Mouse (Mus musculus): ENCODE results near the gene Rprd1b. TPM values are rescaled to one million over a fixed set of nuclear protein-coding genes. Genes with fewer than 3 reads are reported as not detected.

Rprd1b gene
- total RNA-seq, 1 experiment from 2014 or later, result 14.4 TPM

GRCm38 (mm10) chr2:158136205-158136604 is 107.9 kb downstream of the Rprd1b start:
- ATAC-seq (replicated peaks; ENCODE audit: insufficient number of reproducible peaks, low FRiP score, low TSS enrichment, poor library complexity, severe bottlenecking), result no peak

GRCm38 (mm10) chr2:158137771-158138170 is 109.5 kb downstream of the Rprd1b start:
- no peak for ATAC-seq (replicated peaks; ENCODE audit: insufficient number of reproducible peaks, low FRiP score, low TSS enrichment, poor library complexity, severe bottlenecking)

GRCm38 (mm10) chr2:158138778-158139177 is 110.5 kb downstream of the Rprd1b start:
- ATAC-seq (replicated peaks; ENCODE audit: insufficient number of reproducible peaks, low FRiP score, low TSS enrichment, poor library complexity, severe bottlenecking), result no peak

GRCm38 (mm10) chr2:158139628-158140027 is 111.3 kb downstream of the Rprd1b start:
- no peak for ATAC-seq (replicated peaks; ENCODE audit: insufficient number of reproducible peaks, low FRiP score, low TSS enrichment, poor library complexity, severe bottlenecking)

GRCm38 (mm10) chr2:158140664-158141063 is 112.4 kb downstream of the Rprd1b start:
- no peak for ATAC-seq (replicated peaks; ENCODE audit: insufficient number of reproducible peaks, low FRiP score, low TSS enrichment, poor library complexity, severe bottlenecking)

GRCm38 (mm10) chr2:158141271-158141670 is 113.0 kb downstream of the Rprd1b start:
- ATAC-seq (replicated peaks; ENCODE audit: insufficient number of reproducible peaks, low FRiP score, low TSS enrichment, poor library complexity, severe bottlenecking), result no peak

GRCm38 (mm10) chr2:158141690-158142440 is 113.6 kb downstream of the Rprd1b start:
- ATAC-seq (replicated peaks; ENCODE audit: insufficient number of reproducible peaks, low FRiP score, low TSS enrichment, poor library complexity, severe bottlenecking), result no peak

GRCm38 (mm10) chr2:158142981-158143380 is 114.7 kb downstream of the Rprd1b start:
- ATAC-seq (replicated peaks; ENCODE audit: insufficient number of reproducible peaks, low FRiP score, low TSS enrichment, poor library complexity, severe bottlenecking), result no peak

GRCm38 (mm10) chr2:158143816-158144215 is 115.5 kb downstream of the Rprd1b start:
- ATAC-seq (replicated peaks; ENCODE audit: insufficient number of reproducible peaks, low FRiP score, low TSS enrichment, poor library complexity, severe bottlenecking), result no peak

GRCm38 (mm10) chr2:158144263-158144662 is 116.0 kb downstream of the Rprd1b start:
- 0 out of 2 replicates have a peak, but pooled peaks have one; percentile 14 for ATAC-seq (replicated peaks; ENCODE audit: insufficient number of reproducible peaks, low FRiP score, low TSS enrichment, poor library complexity, severe bottlenecking)

- no peak for ATAC-seq (replicated peaks; ENCODE audit: insufficient number of reproducible peaks, low FRiP score, low TSS enrichment, poor library complexity, severe bottlenecking)
These were observed 116.6 kb downstream of the Rprd1b start for GRCm38 (mm10) chr2:158144750-158145527.

GRCm38 (mm10) chr2:158145528-158146065 is 117.3 kb downstream of the Rprd1b start:
- ATAC-seq (replicated peaks; ENCODE audit: insufficient number of reproducible peaks, low FRiP score, low TSS enrichment, poor library complexity, severe bottlenecking), result peak; percentile 29

GRCm38 (mm10) chr2:158146223-158146622 is 117.9 kb downstream of the Rprd1b start, which contains the start of gene Tgm2:
Tgm2 (minus strand) TSS chr2:158146436.
- peak; percentile 45 for ATAC-seq (replicated peaks; ENCODE audit: insufficient number of reproducible peaks, low FRiP score, low TSS enrichment, poor library complexity, severe bottlenecking)

GRCm38 (mm10) chr2:158146971-158147370 is 118.7 kb downstream of the Rprd1b start:
- ATAC-seq (replicated peaks; ENCODE audit: insufficient number of reproducible peaks, low FRiP score, low TSS enrichment, poor library complexity, severe bottlenecking), result no peak

- ATAC-seq (replicated peaks; ENCODE audit: insufficient number of reproducible peaks, low FRiP score, low TSS enrichment, poor library complexity, severe bottlenecking), result no peak
These were observed 122.8 kb downstream of the Rprd1b start for GRCm38 (mm10) chr2:158151077-158151476.

GRCm38 (mm10) chr2:158152685-158153309 is 124.5 kb downstream of the Rprd1b start:
- no peak for ATAC-seq (replicated peaks; ENCODE audit: insufficient number of reproducible peaks, low FRiP score, low TSS enrichment, poor library complexity, severe bottlenecking)

GRCm38 (mm10) chr2:158153728-158154343 is 125.5 kb downstream of the Rprd1b start:
- peak; percentile 73 for ATAC-seq (replicated peaks; ENCODE audit: insufficient number of reproducible peaks, low FRiP score, low TSS enrichment, poor library complexity, severe bottlenecking)

- ATAC-seq (replicated peaks; ENCODE audit: insufficient number of reproducible peaks, low FRiP score, low TSS enrichment, poor library complexity, severe bottlenecking), result no peak
These were observed 126.3 kb downstream of the Rprd1b start for GRCm38 (mm10) chr2:158154641-158155040.

- ATAC-seq (replicated peaks; ENCODE audit: insufficient number of reproducible peaks, low FRiP score, low TSS enrichment, poor library complexity, severe bottlenecking), result no peak
These were observed 126.8 kb downstream of the Rprd1b start for GRCm38 (mm10) chr2:158155101-158155500.
